Mouse (Mus musculus) urinary bladder, adult 2 months (tissue): ENCODE results near the gene Tead1. TPM values are rescaled to one million over a fixed set of nuclear protein-coding genes. Genes with fewer than 3 reads are reported as not detected.
"Not testable (repeated sequence)": the region's sequence is repeated elsewhere in the genome, so short reads cannot be mapped to it uniquely, and the experiment has no call there.

Experiments
- DNase-seq: peaks from one replicate; pipeline ENCODE4 v3.0.0; 2022; ENCODE audit warnings: low spot score
- polyA plus RNA-seq: library from polyadenylated mRNA; depleted of rRNA; stranded (reverse); fragments of >200 nt; gene quantifications from 2 replicates; pipeline ENCODE4 v1.2.3, GENCODE M21; 2012

The Tead1 gene
- polyA plus RNA-seq, 1 experiment: 43.5 TPM

- no peak for DNase-seq
Measured at GRCm38 (mm10) chr7:112919845-112920244, 240.7 kb downstream of the Tead1 start.

GRCm38 (mm10) chr7:112922801-112923200 is 243.7 kb downstream of the Tead1 start:
- DNase-seq: no peak

- DNase-seq: no peak
Measured at GRCm38 (mm10) chr7:112923712-112924111, 244.6 kb downstream of the Tead1 start.

GRCm38 (mm10) chr7:112930669-112931068 is 251.6 kb downstream of the Tead1 start:
- DNase-seq: no peak

- DNase-seq: not testable (repeated sequence)
Measured at GRCm38 (mm10) chr7:112935876-112936275, 256.8 kb downstream of the Tead1 start.

- DNase-seq: no peak
Measured at GRCm38 (mm10) chr7:112937089-112937488, 258.0 kb downstream of the Tead1 start.

GRCm38 (mm10) chr7:112938959-112939358 is 259.8 kb downstream of the Tead1 start:
- no peak for DNase-seq

- DNase-seq: no peak
Measured at GRCm38 (mm10) chr7:112942567-112942966, 263.4 kb downstream of the Tead1 start.

- DNase-seq: no peak
Measured at GRCm38 (mm10) chr7:112943056-112943455, 263.9 kb downstream of the Tead1 start.

- no peak for DNase-seq
Measured at GRCm38 (mm10) chr7:112946706-112947105, 267.6 kb downstream of the Tead1 start.

- DNase-seq: peak; percentile 77
Measured at GRCm38 (mm10) chr7:112953777-112954291, 274.7 kb downstream of the Tead1 start, which contains the start of gene Rassf10. Gene Rassf10, plus strand, starts transcription at chr7:112953962.

- peak; percentile 35 for DNase-seq
Measured at GRCm38 (mm10) chr7:112954351-112955102, 275.4 kb downstream of the Tead1 start.

GRCm38 (mm10) chr7:112955103-112955827 is 276.1 kb downstream of the Tead1 start:
- no peak for DNase-seq

- no peak for DNase-seq
Measured at GRCm38 (mm10) chr7:112955955-112956354, 276.8 kb downstream of the Tead1 start.
